Mouse (Mus musculus) forebrain, embryonic 15.5 days (tissue): Measurements from ENCODE around the gene Slc5a4b. TPM values are rescaled to one million over a fixed set of nuclear protein-coding genes. Genes with fewer than 3 reads are reported as not detected.

Source experiments
- ATAC-seq: fragments of 200-750 bp; cut with Nextera tagmentation; replicated peaks from 2 replicates; pipeline ENCODE4 v1.8.0; 2017; ENCODE audit warnings: mild to moderate bottlenecking, moderate TSS enrichment, moderate library complexity
- H3K27ac ChIP-seq: fragments of 300-500 bp; sonication (generic); replicated peaks from 2 replicates; pipeline ENCODE4 v1.5.1; 2015; ENCODE audit warnings: mild to moderate bottlenecking, inconsistent platforms
- H3K27me3 ChIP-seq: fragments of 300-500 bp; sonication (generic); 2 replicates; pipeline ENCODE4 v1.6.1; 2015; ENCODE audit warnings: inconsistent platforms
- H3K36me3 ChIP-seq: fragments of 300-500 bp; sonication (generic); 2 replicates; pipeline ENCODE4 v1.6.1; 2015; ENCODE audit warnings: mild to moderate bottlenecking, inconsistent platforms
- H3K4me1 ChIP-seq: fragments of 300-500 bp; sonication (generic); 2 replicates; pipeline ENCODE4 v1.6.1; 2015; ENCODE audit warnings: inconsistent platforms
- H3K4me2 ChIP-seq: fragments of 300-500 bp; sonication (generic); replicated peaks from 2 replicates; pipeline ENCODE4 v1.6.1; 2015; ENCODE audit warnings: mild to moderate bottlenecking, inconsistent platforms
- H3K4me3 ChIP-seq: fragments of 300-500 bp; sonication (generic); 2 replicates; pipeline ENCODE4 v1.5.1; 2015; ENCODE audit warnings: mild to moderate bottlenecking, inconsistent platforms
- H3K9ac ChIP-seq: fragments of 300-500 bp; sonication (generic); replicated peaks from 2 replicates; pipeline ENCODE4 v1.6.1; 2015; ENCODE audit warnings: mild to moderate bottlenecking, inconsistent platforms
- H3K9me3 ChIP-seq: fragments of 300-500 bp; sonication (generic); 2 replicates; pipeline ENCODE4 v1.6.1; 2016; ENCODE audit warnings: inconsistent platforms
- WGBS: fragments of 180-500 bp; shearing (Covaris S2); methylation state at CpG from one replicate; pipeline ENCODE4 v1.1.7; 2015; ENCODE audit warnings: mixed read lengths; 5-methylcytosine and 5-hydroxymethylcytosine counted together
- polyA plus RNA-seq: library from polyadenylated mRNA; unstranded; fragments of >200 nt; fragmentation: Nextera tagmentation; extraction: Ambion mirVana; gene quantifications from 2 replicates; pipeline ENCODE4 v1.2.1, GENCODE M21; 2015

The Slc5a4b gene
- polyA plus RNA-seq, 1 experiment from 2014 or later = not detected

DNA sequence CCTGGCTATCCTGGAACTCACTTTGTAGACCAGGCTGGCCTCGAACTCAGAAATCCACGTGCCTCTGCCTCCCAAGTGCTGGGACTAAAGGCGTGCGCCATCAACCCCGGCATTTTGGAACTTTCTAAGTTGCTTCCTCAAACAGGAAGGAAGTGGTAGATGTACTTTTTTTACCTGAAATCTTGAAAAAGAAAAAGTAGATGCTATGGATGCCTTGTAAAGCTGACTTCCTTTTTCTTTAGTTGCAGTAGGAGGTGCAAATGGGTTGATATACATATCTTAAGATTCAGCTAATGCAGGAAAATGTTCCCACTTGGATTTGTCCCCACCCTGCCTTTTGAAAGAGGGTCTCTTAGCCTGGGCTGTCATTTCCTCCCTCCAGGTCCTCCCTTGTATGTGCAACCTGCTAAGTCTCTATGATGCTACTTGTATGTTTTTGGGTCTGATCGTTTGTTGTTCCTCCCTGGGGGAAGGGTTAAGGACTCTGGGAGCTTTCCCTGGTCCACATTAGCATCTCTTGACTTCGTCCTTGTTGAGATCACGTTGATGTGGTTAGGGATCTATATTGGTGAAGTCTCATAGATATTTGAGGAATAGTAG lies 76.7 kb downstream of the Slc5a4b start:
- Histone ChIP-seq H3K4me1 (peaks cover 14% of the 10 kb centered on the region), H3K36me3 (peaks cover 26% of the 10 kb centered on the region), H3K4me3 (no peak overlapping the region), H3K4me2 (no peak overlapping the region; the same call in 1 of the 2 replicates), H3K9ac (no peak overlapping the region), H3K27ac (no peak overlapping the region), H3K9me3 (no peaks in the 10 kb centered on the region), H3K27me3 (no peaks in the 10 kb centered on the region)
- ATAC-seq = no peak
- WGBS = 96% methylated on average over 8 of the region's 8 CpGs

DNA sequence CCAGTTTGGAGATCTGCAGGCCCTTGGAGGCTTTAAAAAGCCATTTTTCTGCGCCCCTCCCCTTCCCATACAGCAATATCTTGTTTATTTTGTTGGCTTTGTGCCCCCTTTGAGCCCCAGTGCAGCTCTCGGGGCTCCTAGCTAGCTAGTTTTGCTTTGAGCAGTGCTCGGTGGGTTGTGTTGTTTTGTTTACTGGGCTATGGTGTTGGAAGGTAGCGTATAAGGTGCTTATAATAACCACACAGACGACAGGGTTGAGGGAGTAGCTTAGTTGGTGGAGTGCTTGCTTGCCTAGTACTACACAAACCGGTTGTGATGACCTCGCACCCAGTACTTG lies 77.7 kb downstream of the Slc5a4b start:
- ATAC-seq = peak; percentile 15; the same call in 1 of the 2 replicates
- Histone ChIP-seq H3K27me3 (no peaks in the 10 kb centered on the region), H3K4me1 (peaks cover 14% of the 10 kb centered on the region), H3K4me3 (peak overlapping the region; percentile 59), H3K9ac (peak overlapping the region; percentile 69), H3K4me2 (peak overlapping the region; percentile 52), H3K27ac (peak overlapping the region; percentile 57), H3K36me3 (peaks cover 16% of the 10 kb centered on the region), H3K9me3 (no peaks in the 10 kb centered on the region)
- 18% methylated on average over 7 of the region's 7 CpGs for WGBS

DNA sequence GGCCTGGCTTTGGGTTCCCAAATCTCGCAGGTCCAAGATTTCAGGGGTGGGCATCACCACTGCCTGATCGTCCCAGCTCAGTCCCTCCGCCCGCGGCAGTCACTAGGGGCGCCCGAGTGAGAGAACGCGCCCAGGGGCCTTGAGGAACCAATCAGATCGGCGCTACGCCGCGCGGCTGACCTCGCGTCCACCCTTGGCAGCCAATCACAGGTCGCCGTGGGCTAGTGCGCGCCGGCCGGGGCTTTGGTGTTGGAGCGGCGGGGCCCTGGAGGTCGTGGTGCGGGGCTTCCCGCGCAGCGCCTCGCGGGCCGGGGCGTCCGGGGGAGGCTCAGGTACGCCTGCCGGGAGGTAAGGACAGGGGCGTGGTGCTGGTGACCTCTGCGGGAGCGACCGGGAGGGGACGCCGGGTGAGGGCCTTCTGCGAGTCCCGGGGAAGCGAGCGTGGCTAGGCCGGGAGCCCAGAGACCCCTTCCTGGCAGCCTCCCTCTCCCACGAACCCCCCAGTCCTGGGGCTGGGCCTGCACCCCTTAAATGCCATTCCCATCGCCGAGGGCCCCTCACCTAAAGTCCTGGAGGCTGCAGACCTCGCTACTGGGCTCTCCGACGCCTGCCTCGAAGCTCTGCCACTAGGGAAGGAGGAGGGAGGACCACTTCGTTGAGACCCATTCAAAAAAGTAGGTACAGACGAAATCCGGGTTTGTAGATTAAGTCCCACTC lies 78.2 kb downstream of the Slc5a4b start, which contains the start of gene Zfp280b:
Gene Zfp280b, plus strand, starts transcription at position 249 of the 717 bp plus-strand sequence.
- Histone ChIP-seq H3K36me3 (peaks cover 12% of the 10 kb centered on the region; the same call in 1 of the 2 replicates), H3K4me1 (peaks cover 14% of the 10 kb centered on the region), H3K4me2 (peak within 1 kb of the TSS; percentile 52), H3K27ac (peak within 1 kb of the TSS; percentile 57), H3K9ac (peak within 1 kb of the TSS; percentile 69), H3K9me3 (no peaks in the 10 kb centered on the region), H3K4me3 (peak within 1 kb of the TSS; percentile 59), H3K27me3 (no peaks in the 10 kb centered on the region)
- ATAC-seq = peak; percentile 98
- under 1% methylated on average over 56 of the region's 58 CpGs for WGBS

DNA sequence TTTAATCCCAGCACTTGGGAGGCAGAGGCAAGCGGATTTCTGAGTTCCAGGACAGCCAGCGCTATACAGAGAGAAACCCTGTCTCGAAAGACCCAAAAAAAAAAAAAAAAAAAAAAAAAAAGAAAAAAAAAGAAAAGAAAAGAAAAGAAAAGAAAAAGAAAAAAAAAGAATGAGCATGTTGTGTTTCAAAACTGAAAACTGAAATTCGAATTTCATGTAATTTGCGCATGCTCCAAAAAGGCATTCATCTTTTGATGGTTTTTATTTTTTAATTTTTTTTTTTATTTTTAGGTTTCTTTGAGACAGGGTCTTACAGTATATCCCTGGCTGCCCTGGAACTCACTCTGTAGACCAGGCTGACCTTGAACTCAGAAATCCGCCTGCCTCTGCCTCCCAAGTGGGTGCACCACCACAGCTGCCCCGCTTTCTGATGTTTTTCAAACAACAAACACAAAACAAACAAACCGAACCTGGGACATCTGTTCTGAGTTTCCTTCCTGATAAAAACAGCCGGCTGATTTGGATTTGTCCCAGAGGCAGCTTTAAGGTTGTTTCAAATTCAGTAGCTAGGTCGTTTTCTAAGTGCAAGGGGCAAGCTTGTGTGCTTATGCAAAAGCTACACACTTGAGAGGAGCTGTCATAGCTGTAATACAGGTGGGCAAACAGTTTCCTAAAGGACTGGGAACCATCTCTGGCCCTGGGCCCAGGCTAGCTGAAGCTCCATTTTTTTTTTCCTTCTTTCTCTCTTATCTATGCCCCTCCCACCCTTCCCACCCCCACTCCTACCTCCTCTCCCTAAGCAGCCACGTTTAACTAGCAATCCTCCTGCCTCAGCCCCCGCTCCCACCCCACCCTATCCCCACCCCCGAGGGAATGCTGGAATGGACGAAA lies 79.0 kb downstream of the Slc5a4b start:
- H3K27ac ChIP-seq = peak overlapping the region; percentile 57
- no peaks in the 10 kb centered on the region for H3K9me3 ChIP-seq
- H3K36me3 ChIP-seq = peaks cover 6% of the 10 kb centered on the region; the same call in 1 of the 2 replicates
- 52% methylated on average over 14 of the region's 14 CpGs for WGBS
- peaks cover 14% of the 10 kb centered on the region for H3K4me1 ChIP-seq
- H3K4me2 ChIP-seq = peak overlapping the region; percentile 52
- ATAC-seq = peak; percentile 6; the same call in 1 of the 2 replicates
- H3K27me3 ChIP-seq = no peaks in the 10 kb centered on the region
- peak overlapping the region; percentile 59 for H3K4me3 ChIP-seq
- peak overlapping the region; percentile 69 for H3K9ac ChIP-seq

DNA sequence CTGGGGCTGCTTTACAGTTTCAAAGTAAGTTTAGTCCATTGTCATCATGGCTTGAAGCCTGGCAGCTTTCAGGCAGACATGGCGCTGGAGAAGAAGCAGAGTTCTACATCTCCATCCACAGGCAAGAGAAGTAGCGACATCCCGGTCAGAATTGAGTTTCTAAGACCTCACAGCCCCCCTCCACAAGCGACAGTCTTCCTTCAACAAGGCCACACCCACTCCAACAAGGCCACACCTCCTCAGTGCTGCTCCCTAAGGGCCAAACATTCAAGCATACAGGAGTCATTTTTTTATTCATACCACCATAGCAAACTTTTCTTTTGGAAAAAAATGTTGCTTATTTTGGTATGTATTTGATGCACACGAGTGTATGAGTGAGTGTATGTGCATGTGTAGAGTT lies 80.3 kb downstream of the Slc5a4b start:
- 63% methylated on average over 5 of the region's 5 CpGs for WGBS
- Histone ChIP-seq H3K4me3 (no peak overlapping the region), H3K27ac (no peak overlapping the region), H3K36me3 (peaks cover 2% of the 10 kb centered on the region; the same call in 1 of the 2 replicates), H3K9me3 (no peaks in the 10 kb centered on the region), H3K9ac (no peak overlapping the region), H3K27me3 (no peaks in the 10 kb centered on the region), H3K4me1 (peaks cover 14% of the 10 kb centered on the region), H3K4me2 (no peak overlapping the region)
- ATAC-seq = no peak

DNA sequence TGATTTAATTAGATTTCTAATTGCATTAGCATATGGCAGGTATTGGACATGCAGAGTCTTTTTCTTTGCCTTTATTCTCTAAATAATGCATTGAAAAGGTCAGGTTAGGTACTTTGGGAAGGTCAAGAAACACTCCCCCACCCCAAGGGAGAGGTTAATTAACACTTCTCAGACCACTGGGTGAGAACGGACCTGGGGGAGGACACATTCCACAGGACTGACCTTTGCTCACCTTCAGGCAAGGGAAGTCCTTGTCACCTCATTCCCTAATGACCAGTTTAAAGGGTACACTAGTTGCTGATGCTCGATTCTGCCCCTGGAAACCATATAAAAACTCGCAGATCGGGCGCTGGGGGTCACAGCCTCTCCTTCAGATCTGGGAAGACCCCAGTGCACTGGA lies 81.5 kb downstream of the Slc5a4b start:
- Histone ChIP-seq H3K9me3 (no peaks in the 10 kb centered on the region), H3K27me3 (no peaks in the 10 kb centered on the region), H3K36me3 (no peaks in the 10 kb centered on the region), H3K27ac (no peak overlapping the region), H3K4me1 (peaks cover 13% of the 10 kb centered on the region), H3K4me2 (no peak overlapping the region), H3K4me3 (no peak overlapping the region), H3K9ac (no peak overlapping the region)
- 49% methylated on average over 5 of the region's 5 CpGs for WGBS
- no peak for ATAC-seq

DNA sequence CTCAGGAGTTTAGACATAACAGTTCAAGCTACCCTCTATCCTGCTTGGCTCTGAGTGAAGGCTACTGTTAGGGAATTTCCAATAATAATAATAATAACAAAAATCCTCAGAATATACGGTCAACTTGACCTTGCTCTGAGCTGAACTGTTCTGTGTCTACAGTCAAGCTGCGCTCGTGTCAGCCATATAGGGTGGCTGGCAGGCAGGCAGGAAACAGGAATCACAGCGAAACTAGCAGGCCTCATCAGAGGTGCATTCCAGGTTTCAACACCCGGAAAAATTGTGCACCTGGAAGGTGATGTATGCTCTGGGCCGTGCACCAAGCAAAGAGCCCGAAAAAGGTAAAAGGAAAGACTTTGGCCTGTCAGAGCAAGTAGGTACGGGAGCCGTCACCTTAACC lies 82.4 kb downstream of the Slc5a4b start:
- H3K27me3 ChIP-seq = no peaks in the 10 kb centered on the region
- 77% methylated on average over 9 of the region's 9 CpGs for WGBS
- H3K4me2 ChIP-seq = no peak overlapping the region
- ATAC-seq = no peak
- H3K4me1 ChIP-seq = peaks cover 8% of the 10 kb centered on the region
- H3K4me3 ChIP-seq = no peak overlapping the region
- no peak overlapping the region for H3K9ac ChIP-seq
- H3K36me3 ChIP-seq = no peaks in the 10 kb centered on the region
- no peaks in the 10 kb centered on the region for H3K9me3 ChIP-seq
- H3K27ac ChIP-seq = no peak overlapping the region

DNA sequence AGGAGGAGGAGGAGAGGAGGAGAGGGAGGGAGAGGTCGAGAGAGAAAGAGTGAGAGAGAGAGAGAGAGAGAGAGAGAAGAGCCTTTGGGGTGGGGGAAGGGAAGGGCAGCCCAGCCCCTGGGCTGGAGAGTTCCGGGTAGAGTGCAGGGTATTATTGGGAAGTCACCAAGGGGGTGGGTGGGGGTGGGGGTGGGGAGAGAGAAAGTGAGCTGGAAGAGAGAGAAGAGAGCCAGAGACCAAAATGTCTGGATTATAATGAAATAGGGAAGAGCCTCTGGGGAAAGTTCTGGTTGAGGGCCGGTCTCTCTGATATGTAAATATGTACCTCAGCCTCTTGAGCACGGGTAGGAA lies 82.8 kb downstream of the Slc5a4b start:
- Histone ChIP-seq H3K27ac (no peak overlapping the region), H3K9ac (no peak overlapping the region), H3K27me3 (no peaks in the 10 kb centered on the region), H3K9me3 (no peaks in the 10 kb centered on the region), H3K4me3 (no peak overlapping the region), H3K4me2 (no peak overlapping the region), H3K36me3 (no peaks in the 10 kb centered on the region), H3K4me1 (peaks cover 4% of the 10 kb centered on the region)
- ATAC-seq = no peak
- WGBS = 29% methylated on average over 3 of the region's 4 CpGs

DNA sequence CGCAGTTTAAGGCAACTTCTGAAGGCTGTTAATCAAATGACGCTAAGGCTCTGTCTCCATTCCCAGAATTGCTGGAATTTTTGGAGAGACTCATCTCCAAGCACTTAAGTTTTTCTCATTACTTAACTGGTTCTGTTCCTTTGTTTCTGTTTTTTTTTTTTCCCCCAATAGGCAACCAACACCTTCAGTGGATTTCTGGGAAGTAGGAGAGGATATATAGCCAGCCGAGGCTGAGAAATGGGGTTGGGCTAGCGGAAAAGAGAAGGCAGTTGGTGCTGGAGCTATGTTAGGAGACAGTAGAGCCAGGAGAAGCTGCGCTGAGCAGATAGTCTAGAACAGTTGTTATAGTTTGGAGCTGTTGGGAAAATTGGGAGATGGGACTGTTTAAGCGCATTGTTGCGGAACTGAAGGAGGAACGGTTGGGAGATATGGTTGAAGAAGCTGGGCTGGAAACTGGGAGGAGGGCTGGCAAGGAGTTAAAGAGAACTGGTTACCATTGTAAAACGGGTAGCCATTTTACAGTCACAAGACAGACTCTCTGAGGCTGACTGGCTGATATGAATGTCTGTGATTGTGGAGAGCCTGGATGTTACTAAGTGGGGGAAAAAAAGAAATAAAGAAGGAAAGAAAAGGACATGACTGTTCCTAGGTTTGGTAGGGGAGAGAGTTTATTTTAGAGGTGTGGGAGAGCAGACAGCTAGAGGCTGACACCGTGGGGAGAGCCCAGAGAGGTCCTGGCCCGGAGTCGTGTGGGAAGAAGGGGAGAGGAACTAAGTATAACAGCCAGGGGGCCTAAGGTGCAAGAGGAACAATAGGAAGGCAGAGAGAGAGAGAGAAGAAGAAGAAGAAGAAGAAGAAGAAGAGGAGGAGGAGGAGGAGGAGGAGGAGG lies 83.4 kb downstream of the Slc5a4b start:
- no peak overlapping the region for H3K9ac ChIP-seq
- H3K4me2 ChIP-seq = no peak overlapping the region
- no peaks in the 10 kb centered on the region for H3K36me3 ChIP-seq
- peaks cover 4% of the 10 kb centered on the region for H3K4me1 ChIP-seq
- no peaks in the 10 kb centered on the region for H3K9me3 ChIP-seq
- ATAC-seq = no peak
- no peak overlapping the region for H3K4me3 ChIP-seq
- no peak overlapping the region for H3K27ac ChIP-seq
- no peaks in the 10 kb centered on the region for H3K27me3 ChIP-seq
- 63% methylated on average over 12 of the region's 12 CpGs for WGBS

DNA sequence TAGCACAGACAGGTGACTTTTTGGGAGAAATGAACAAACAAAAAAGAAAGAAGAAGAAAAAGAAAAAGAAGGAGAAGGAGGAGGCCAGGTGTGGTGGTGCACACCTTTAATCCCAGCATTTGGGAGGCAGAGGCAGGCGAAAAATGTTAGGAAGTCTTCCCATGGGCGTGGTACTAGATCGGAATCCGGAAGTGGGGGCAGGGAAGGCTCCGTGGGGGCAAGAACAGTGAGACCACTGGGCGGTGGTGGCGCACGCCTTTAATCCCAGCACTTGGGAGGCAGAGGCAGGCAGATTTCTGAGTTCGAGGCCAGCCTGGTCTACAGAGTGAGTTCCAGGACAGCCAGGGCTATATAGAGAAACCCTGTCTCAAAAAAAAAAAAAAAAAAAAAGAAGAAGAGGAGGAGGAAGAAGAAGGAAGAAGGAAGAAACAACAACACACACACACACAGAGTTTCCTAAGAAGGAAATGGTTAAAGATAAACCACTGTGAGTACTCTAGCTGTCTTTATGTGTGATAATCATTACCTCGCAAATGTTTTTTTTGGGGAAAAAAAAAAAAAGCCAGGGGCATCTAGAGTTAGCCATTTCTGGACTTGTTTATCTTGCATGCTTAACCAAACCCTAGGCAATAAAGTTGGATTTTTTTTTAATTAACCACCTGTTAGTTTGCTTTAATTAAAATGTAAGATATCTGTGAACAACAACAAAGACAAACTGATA lies 85.1 kb downstream of the Slc5a4b start:
- no peak overlapping the region for H3K9ac ChIP-seq
- no peak for ATAC-seq
- no peak overlapping the region for H3K27ac ChIP-seq
- H3K9me3 ChIP-seq = no peaks in the 10 kb centered on the region
- H3K4me1 ChIP-seq = no peaks in the 10 kb centered on the region
- H3K4me2 ChIP-seq = no peak overlapping the region
- WGBS = 95% methylated on average over 10 of the region's 10 CpGs
- H3K27me3 ChIP-seq = no peaks in the 10 kb centered on the region
- H3K36me3 ChIP-seq = no peaks in the 10 kb centered on the region
- H3K4me3 ChIP-seq = no peak overlapping the region

DNA sequence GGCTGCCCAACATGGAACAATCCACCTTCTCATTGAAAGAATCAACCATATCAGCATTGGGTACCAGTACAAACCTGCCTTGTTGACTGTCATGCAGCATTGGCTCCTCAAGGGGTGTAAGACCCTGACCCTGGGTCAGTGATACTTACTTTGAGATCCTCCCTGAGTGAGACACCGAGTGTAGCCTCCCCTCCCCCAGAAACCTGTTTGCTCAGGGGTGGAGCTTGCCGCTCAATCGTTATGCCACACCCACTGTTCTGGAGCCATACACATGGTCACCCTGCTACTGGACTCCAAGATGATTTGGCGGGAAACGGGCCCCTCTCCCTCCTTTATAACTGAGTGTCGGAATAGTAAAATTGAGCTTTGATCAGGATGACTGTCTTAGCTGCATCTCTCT lies 86.8 kb downstream of the Slc5a4b start:
- Histone ChIP-seq H3K27me3 (no peaks in the 10 kb centered on the region), H3K4me1 (no peaks in the 10 kb centered on the region), H3K27ac (no peak overlapping the region), H3K9ac (no peak overlapping the region), H3K9me3 (no peaks in the 10 kb centered on the region), H3K4me2 (no peak overlapping the region), H3K36me3 (no peaks in the 10 kb centered on the region), H3K4me3 (no peak overlapping the region)
- no peak for ATAC-seq
- WGBS = 95% methylated on average over 6 of the region's 6 CpGs
